ENCODE assay signal across 8 mouse cellular contexts in the genomic region with DNA sequence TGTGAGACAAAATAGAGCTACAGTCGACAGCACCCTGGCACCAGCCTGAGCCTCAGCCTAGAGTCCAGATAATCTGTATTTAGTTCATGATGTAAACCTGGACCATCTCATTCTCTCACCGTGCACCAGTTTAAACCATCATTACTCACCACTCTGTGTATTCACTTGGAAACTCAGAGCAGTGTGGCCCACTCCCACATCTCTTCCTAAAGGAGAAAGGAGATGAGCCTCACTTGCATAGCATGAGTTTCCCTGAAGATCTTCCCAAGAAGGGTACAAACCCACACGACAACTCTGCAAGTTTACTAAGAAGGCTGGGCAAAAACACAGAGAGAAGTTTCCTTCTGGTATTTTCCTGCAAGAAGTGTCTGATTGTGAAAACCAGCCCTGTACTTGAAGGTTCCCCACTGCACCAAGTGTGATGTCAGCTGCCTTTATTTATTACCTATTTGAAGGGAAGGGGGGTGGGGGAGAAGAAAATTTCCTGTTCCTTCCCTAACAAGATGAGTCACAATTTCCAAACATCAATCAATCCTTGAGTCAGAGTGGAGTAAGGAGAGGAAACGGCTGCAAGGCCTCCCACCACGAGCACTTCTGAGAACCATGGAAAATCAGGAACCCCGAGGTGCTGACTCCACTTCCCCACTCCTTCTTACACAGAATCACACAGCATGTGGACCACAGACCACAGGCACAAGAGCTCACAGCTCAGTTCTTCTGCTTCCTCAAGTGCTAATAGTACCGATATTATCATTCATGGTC.
DNase-seq lines count a peak whose midpoint lies in the region; ATAC-seq and TF ChIP-seq lines count a peak whose summit lies in the region.
"Had no signal": no experiment of that assay in that cellular context is flagged by ENCODE, and none has a peak within 500 bp of the region (broad histone marks: within the 10 kb centered on the region; RNA-seq: fewer than 3 reads in every experiment).

No protein-coding gene starts in this region.

- no peak for ATAC-seq in heart, postnatal 0 days (ENCODE audit: insufficient read depth, low read depth)
- ATAC-seq in lung, embryonic 15.5 days (ENCODE audit: borderline replicate concordance, extremely low read depth, low FRiP score, low TSS enrichment) = peak; percentile 67; the same call in 1 of the 2 replicates
- no peak for ATAC-seq in megakaryocyte-erythroid progenitor cell, adult 5-6 weeks (replicated peaks; ENCODE audit: low FRiP score, low TSS enrichment, poor library complexity, severe bottlenecking)

- H3K9ac ChIP-seq in heart, postnatal 0 days (replicated peaks; ENCODE audit: low read depth, low read length) = 0 out of 2 replicates have a peak overlapping the region, but pooled peaks have one; percentile 1
- no peak overlapping the region for H3K9ac ChIP-seq in lung, embryonic 15.5 days

- H3K4me1 ChIP-seq in heart, postnatal 0 days (ENCODE audit: control insufficient read depth, insufficient read depth) = peaks cover 52% of the 10 kb centered on the region
- peaks cover 44% of the 10 kb centered on the region for H3K4me1 ChIP-seq in lung, embryonic 15.5 days

- no peak for TF ChIP-seq CTCF in heart, postnatal 0 days (IDR thresholded peaks at IDR 0.05; ENCODE audit: low read depth)

- peak overlapping the region; percentile 63 for H3K27ac ChIP-seq in heart, postnatal 0 days (ENCODE audit: low read depth)
- H3K27ac ChIP-seq in lung, embryonic 15.5 days = peak overlapping the region; percentile 36; the same call in 1 of the 2 replicates

- peak; percentile 59; the same call in 1 of the 2 replicates for TF ChIP-seq EP300 in heart, postnatal 0 days (IDR thresholded peaks at IDR 0.05; ENCODE audit: low read depth)

- no peak overlapping the region for H3K4me2 ChIP-seq in heart, postnatal 0 days (ENCODE audit: low read depth, low read length)
- H3K4me2 ChIP-seq in lung, embryonic 15.5 days = no peak overlapping the region

- WGBS in heart, postnatal 0 days = 32% methylated on average over 7 of the region's 7 CpGs
- WGBS in lung, embryonic 15.5 days = 36% methylated on average over 7 of the region's 7 CpGs

- DNase-seq in CD4-positive, CD25-positive, alpha-beta regulatory T cell, adult 2 months (ENCODE audit: low read depth, low spot score) = peak; percentile 33
- peak; percentile 89 for DNase-seq in NIH3T3 (ENCODE audit: low read depth)
- no peak for DNase-seq in heart, postnatal 0 days (ENCODE audit: low spot score)
- DNase-seq in frontal cortex, postnatal 36 days (ENCODE audit: low spot score in 2 of 2) = no peak
- DNase-seq in thymus, postnatal 25 days = no peak

- no peaks in the 10 kb centered on the region for H3K27me3 ChIP-seq in heart, postnatal 0 days (ENCODE audit: control insufficient read depth, insufficient read depth, low read length)
- H3K27me3 ChIP-seq in lung, embryonic 15.5 days = no peaks in the 10 kb centered on the region

- H3K36me3 ChIP-seq in heart, postnatal 0 days (replicated peaks; ENCODE audit: control insufficient read depth, insufficient read depth, low read length) = no peaks in the 10 kb centered on the region
- no peaks in the 10 kb centered on the region for H3K36me3 ChIP-seq in lung, embryonic 15.5 days

- no peaks in the 10 kb centered on the region for H3K9me3 ChIP-seq in heart, postnatal 0 days (replicated peaks; ENCODE audit: control insufficient read depth, low read length)
- no peaks in the 10 kb centered on the region for H3K9me3 ChIP-seq in lung, embryonic 15.5 days

- H3K4me3 ChIP-seq in heart, postnatal 0 days (ENCODE audit: low read depth, low read length) = no peak overlapping the region
- no peak overlapping the region for H3K4me3 ChIP-seq in lung, embryonic 15.5 days
- H3K4me3 ChIP-seq: erythroblast, embryonic 14.5 days had no signal

Comparison
In these comparisons a context has a peak if more than half of its experiments do, and no peak if none do; other contexts are left out.
1. DNase-seq: peak in CD4-positive, CD25-positive, alpha-beta regulatory T cell, adult 2 months (single experiment) and NIH3T3 (single experiment); none in heart, postnatal 0 days (single experiment), frontal cortex, postnatal 36 days (0 of 2) and thymus, postnatal 25 days (single experiment).